16 mouse cellular contexts compared by ENCODE assay signal in the genomic region with DNA sequence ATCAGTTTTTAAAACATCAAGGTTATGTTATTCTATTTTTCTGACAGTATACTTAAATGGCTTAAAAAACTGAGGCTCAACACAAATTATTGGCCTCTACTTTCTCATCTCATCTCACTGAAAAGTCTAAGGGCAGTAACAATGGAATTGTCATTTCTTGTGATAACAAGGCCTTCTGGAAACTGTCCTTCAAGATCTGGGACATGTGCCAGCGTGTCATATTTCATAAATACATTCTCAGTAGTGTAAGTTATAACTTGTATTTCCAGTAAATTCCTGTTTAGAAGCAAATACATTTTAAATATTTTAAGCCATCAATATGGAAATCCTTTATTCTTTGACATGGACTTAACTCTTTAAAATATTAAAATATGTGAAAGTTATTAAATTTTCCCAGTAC. TPM values are rescaled to one million over a fixed set of nuclear protein-coding genes. Genes with fewer than 3 reads are reported as not detected.
DNase-seq lines count a peak whose midpoint lies in the region.
"Had no signal": no experiment of that assay in that cellular context is flagged by ENCODE, and none has a peak within 500 bp of the region (broad histone marks: within the 10 kb centered on the region; RNA-seq: fewer than 3 reads in every experiment).

No protein-coding gene starts in this region.

- DNase-seq in adrenal gland, adult 2 months, result peak; percentile 50
- DNase-seq in adrenal gland, postnatal 4 days (ENCODE audit: low spot score in 2 of 2), result no peak
- DNase-seq in kidney, postnatal 14 days, result peak; percentile 25
- no peak for DNase-seq in kidney, adult 11 months
- peak; percentile 15 for DNase-seq in urinary bladder, postnatal 14 days (ENCODE audit: low spot score)
- no peak for DNase-seq in urinary bladder, postnatal 4 days (ENCODE audit: low spot score in 2 of 2)
- no peak for DNase-seq in natural killer cell, adult 2 months (ENCODE audit: low spot score in 2 of 2)
- DNase-seq in cerebellum, postnatal 25 days, result no peak
- DNase-seq: cerebellum, adult 18-20 months; cerebellum, postnatal 36 days; embryo, embryonic 11 days; heart, postnatal 36 days; kidney, adult 9 months; liver; thymus, adult 18-20 months; thymus, postnatal 36 days had no signal

RNA-seq across cellular contexts. Expression of gene Eea1, which starts 50.7 kb away (rescaled TPM):
- 10 to 100 TPM; 21.7 to 38.0 TPM for total RNA-seq in adrenal gland, adult 2 months (2021)
- 3.1 and 4.9 TPM in 2 replicates for polyA plus RNA-seq in adrenal gland, adult 2 months (2012; rRNA removed)
- total RNA-seq in adrenal gland, postnatal 4 days (2021), result 10 to 100 TPM; 29.4 to 33.9 TPM

Comparison
In these comparisons a context has a peak if more than half of its experiments do, and no peak if none do; other contexts are left out.
1. DNase-seq: peak in adrenal gland, adult 2 months (single experiment), kidney, postnatal 14 days (single experiment) and urinary bladder, postnatal 14 days (single experiment); none in adrenal gland, postnatal 4 days (0 of 2), kidney, adult 11 months (single experiment), urinary bladder, postnatal 4 days (0 of 2), natural killer cell, adult 2 months (0 of 2) and cerebellum, postnatal 25 days (0 of 2).